Mouse (Mus musculus) heart, postnatal 0 days (tissue): ENCODE results near the gene Ankrd60. TPM values are rescaled to one million over a fixed set of nuclear protein-coding genes. Genes with fewer than 3 reads are reported as not detected.

Experiments
- ATAC-seq: fragments of 200-750 bp; cut with Nextera tagmentation; 2 replicates; pipeline ENCODE4 v1.8.0; 2017; ENCODE audit warnings: low read depth, moderate number of reproducible peaks, moderate library complexity; ENCODE audit not compliant: insufficient read depth
- DNase-seq: peaks from one replicate; pipeline ENCODE4 v3.0.0-alpha.2; 2016; ENCODE audit warnings: low spot score
- H3K27ac ChIP-seq: fragments of 300-500 bp; sonication (generic); 2 replicates; pipeline ENCODE4 v1.5.1; 2014; ENCODE audit warnings: low read depth, mild to moderate bottlenecking
- H3K27me3 ChIP-seq: fragments of 300-500 bp; sonication (generic); 2 replicates; pipeline ENCODE4 v1.6.1; 2014; ENCODE audit warnings: low read length, mixed read lengths; ENCODE audit not compliant: control insufficient read depth, insufficient read depth
- H3K36me3 ChIP-seq: fragments of 300-500 bp; sonication (generic); replicated peaks from 2 replicates; pipeline ENCODE4 v1.6.1; 2014; ENCODE audit warnings: low read length, mixed read lengths; ENCODE audit not compliant: control insufficient read depth, insufficient read depth
- H3K4me1 ChIP-seq: fragments of 300-500 bp; sonication (generic); 2 replicates; pipeline ENCODE4 v1.6.1; 2014; ENCODE audit warnings: antibody characterized with exemption; ENCODE audit not compliant: control insufficient read depth, insufficient read depth
- H3K4me2 ChIP-seq: fragments of 300-500 bp; sonication (generic); 2 replicates; pipeline ENCODE4 v1.6.1; 2014; ENCODE audit warnings: low read depth, mild to moderate bottlenecking, low read length, moderate library complexity
- H3K4me3 ChIP-seq: fragments of 300-500 bp; sonication (generic); 2 replicates; pipeline ENCODE4 v1.5.1; 2014; ENCODE audit warnings: low read depth, low read length
- H3K9ac ChIP-seq: fragments of 300-500 bp; sonication (generic); replicated peaks from 2 replicates; pipeline ENCODE4 v1.6.1; 2014; ENCODE audit warnings: low read depth, low read length, mixed read lengths
- H3K9me3 ChIP-seq: fragments of 300-500 bp; sonication (generic); replicated peaks from 2 replicates; pipeline ENCODE4 v1.6.1; 2016; ENCODE audit warnings: low read length; ENCODE audit not compliant: control insufficient read depth
- CTCF ChIP-seq: IDR thresholded peaks from 2 replicates; pipeline ENCODE4 v1.5.1; 2016; ENCODE audit warnings: antibody characterized with exemption, control low read depth, low read depth
- EP300 ChIP-seq: IDR thresholded peaks from 2 replicates; pipeline ENCODE4 v1.6.1; 2016; ENCODE audit warnings: antibody characterized with exemption, low read depth
- WGBS: fragments of 180-500 bp; shearing (Covaris S2); extraction: QIAGEN DNeasy Blood & Tissue Kit; methylation state at CpG from one replicate; pipeline ENCODE4 v1.1.7; 2014; 5-methylcytosine and 5-hydroxymethylcytosine counted together
- polyA plus RNA-seq: library from polyadenylated mRNA; unstranded; fragments of >200 nt; fragmentation: Nextera tagmentation; extraction: Ambion mirVana; gene quantifications from 2 replicates; pipeline ENCODE4 v1.2.1, GENCODE M21; 2015
- total RNA-seq: library from RNA; depleted of rRNA; stranded (reverse); fragments of >200 nt; gene quantifications from 2 replicates; pipeline ENCODE4 v1.2.3, GENCODE M21; 2014; ENCODE audit warnings: low replicate concordance

The Ankrd60 gene
- total and polyA plus RNA-seq, 2 experiments from 2014 or later: not detected

DNA sequence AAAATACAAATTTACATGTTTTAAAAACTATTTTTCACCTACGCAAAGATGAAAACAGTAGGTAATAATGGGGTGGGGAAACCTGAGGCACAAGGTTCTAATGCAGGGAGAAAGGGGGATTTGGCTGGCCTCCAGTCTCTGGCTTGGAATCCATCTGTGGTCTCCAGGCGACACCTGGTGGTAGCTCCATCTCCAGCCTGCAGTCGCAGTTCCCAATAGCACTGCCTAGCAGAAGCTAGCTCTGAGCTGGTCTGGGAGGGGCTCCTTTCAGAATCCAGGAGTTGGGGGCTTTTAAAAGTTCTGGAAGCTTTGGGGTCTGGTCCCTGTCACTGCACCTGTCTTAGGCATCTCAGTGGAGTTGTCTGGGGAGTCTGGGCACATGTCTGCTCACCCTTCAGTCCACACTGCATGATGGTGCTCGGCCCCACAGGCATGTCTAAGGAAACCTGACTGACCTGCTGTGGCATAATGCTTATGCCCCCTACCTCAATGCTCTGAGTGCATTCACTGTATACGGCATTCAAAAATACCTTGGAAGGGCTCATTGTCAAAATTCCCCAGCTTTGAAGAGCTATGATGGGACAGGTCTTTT, 16.2 kb downstream of the Ankrd60 start:
- no peak for DNase-seq
- Histone ChIP-seq H3K4me2 (no peak overlapping the region), H3K4me3 (no peak overlapping the region), H3K9ac (no peak overlapping the region), H3K36me3 (no peaks in the 10 kb centered on the region), H3K27me3 (no peaks in the 10 kb centered on the region), H3K9me3 (no peaks in the 10 kb centered on the region), H3K27ac (no peak overlapping the region), H3K4me1 (no peaks in the 10 kb centered on the region)
- TF ChIP-seq CTCF (peak; percentile 86), EP300 (no peak)
- ATAC-seq: peak; percentile 40; the same call in 1 of the 2 replicates
- WGBS: 34% methylated on average over 5 of the region's 5 CpGs

DNA sequence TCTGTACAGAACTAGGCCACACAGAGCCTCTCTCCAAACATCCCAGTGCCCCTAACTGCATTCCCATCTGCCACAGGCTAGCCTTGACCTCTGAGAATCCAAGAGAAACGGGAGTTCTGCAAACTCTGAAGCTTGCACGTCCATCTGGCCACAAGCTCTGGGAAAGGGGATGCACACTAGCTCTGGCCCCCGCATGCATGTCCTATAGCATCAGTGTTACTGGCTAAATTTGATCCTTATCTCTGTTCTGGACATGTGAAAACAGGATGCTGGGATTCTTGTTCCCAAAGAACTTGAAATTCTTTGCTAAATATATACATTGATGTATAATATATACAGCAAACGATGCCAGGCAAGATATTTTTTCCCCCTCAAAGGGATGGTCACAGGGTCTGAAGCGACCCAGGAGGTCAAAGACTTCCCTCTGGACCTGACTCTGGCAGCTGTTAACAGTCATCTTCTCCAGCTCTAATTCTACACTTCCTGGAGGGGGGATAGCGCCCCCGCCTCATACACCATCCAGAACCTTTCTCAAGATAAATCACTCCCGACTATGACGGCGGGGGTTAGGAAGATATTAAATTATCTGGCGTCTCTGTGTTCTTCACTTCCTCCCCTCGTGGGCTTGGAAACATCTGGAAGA, 19.3 kb downstream of the Ankrd60 start:
- Histone ChIP-seq H3K27ac (no peak overlapping the region), H3K27me3 (peaks cover 3% of the 10 kb centered on the region; the same call in 1 of the 2 replicates), H3K4me2 (no peak overlapping the region), H3K4me3 (no peak overlapping the region), H3K4me1 (no peaks in the 10 kb centered on the region), H3K36me3 (no peaks in the 10 kb centered on the region), H3K9ac (no peak overlapping the region), H3K9me3 (no peaks in the 10 kb centered on the region)
- ATAC-seq (0 out of 2 replicates have a peak, but pooled peaks have one; percentile 32), DNase-seq (no peak)
- 54% methylated on average over 12 of the region's 12 CpGs for WGBS
- TF ChIP-seq CTCF: no peak
- no peak for TF ChIP-seq EP300

DNA sequence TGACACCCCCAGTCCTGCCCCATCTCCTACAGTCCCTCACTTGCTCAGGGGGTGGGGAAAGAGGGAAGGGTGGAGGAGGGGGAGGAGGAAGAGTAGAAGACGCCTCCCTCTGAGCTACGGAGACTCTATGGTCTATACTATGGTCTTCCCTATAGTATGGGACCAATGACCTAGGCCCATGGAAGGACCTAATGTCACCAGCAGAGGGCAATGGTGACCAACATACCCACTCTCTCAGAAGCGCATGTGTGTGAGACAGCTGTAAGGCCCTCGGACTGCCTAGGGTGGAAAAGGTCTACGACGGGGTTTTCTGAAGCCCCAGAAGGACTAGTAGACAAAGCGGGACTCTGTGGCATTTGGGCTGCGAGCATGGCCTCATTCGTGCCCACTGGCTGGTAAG, 24.3 kb downstream of the Ankrd60 start:
- no peak overlapping the region for H3K4me3 ChIP-seq
- H3K4me1 ChIP-seq: no peaks in the 10 kb centered on the region
- no peak overlapping the region for H3K9ac ChIP-seq
- no peaks in the 10 kb centered on the region for H3K9me3 ChIP-seq
- peak; percentile 56 for TF ChIP-seq CTCF
- no peak for TF ChIP-seq EP300
- peaks cover 3% of the 10 kb centered on the region; the same call in 1 of the 2 replicates for H3K27me3 ChIP-seq
- 43% methylated on average over 9 of the region's 9 CpGs for WGBS
- ATAC-seq: 0 out of 2 replicates have a peak, but pooled peaks have one; percentile 27
- DNase-seq: no peak
- no peak overlapping the region for H3K4me2 ChIP-seq
- no peaks in the 10 kb centered on the region for H3K36me3 ChIP-seq
- no peak overlapping the region for H3K27ac ChIP-seq

DNA sequence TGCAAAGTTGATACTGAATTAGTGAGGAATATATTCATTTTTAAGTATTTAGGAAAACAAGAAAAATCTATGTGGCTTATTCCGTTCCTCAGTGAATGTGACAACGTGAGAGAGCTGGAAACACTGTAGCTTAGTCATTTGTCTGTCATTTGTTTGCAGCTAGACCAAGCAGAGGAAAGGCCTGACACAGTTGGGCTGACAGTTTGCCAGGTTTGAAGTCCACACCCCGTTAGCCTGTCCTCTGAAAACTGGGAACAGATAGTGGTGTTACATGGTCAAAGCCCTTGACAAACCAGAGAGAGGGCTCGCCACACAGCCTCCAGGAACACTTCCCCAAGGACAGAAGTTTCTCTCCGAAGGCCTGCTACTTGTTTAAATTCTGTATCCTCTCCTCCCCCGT, 27.5 kb downstream of the Ankrd60 start:
- no peak for DNase-seq
- no peak overlapping the region for H3K27ac ChIP-seq
- 47% methylated on average over 6 of the region's 6 CpGs for WGBS

DNA sequence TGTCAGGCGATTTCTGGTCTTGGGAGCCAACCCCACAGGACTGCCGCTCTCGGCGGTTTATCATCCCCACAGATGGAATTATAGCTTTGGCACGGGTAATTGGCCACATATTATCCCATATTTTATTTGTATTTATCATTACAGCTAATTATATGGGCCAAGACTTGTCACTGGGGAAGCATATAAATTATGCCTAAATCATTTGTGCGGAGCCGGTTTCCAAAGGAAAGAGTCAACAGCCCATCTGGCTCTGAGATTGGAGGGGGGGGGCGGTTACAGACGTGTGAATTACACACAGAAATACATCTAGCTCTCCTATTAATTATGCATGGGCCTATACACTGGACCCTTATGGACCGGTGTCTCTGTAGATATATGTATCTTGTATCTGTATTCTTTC, 28.9 kb downstream of the Ankrd60 start:
- Histone ChIP-seq H3K9ac (no peak overlapping the region), H3K27ac (no peak overlapping the region), H3K9me3 (no peaks in the 10 kb centered on the region), H3K4me3 (no peak overlapping the region), H3K4me2 (no peak overlapping the region), H3K27me3 (no peaks in the 10 kb centered on the region; the same call in 1 of the 2 replicates), H3K4me1 (no peaks in the 10 kb centered on the region), H3K36me3 (no peaks in the 10 kb centered on the region)
- WGBS: 92% methylated on average over 10 of the region's 10 CpGs
- DNase-seq: no peak
- no peak for TF ChIP-seq CTCF
- TF ChIP-seq EP300: no peak
- no peak for ATAC-seq

More for the DNA sequence above, 27.5 kb downstream of the Ankrd60 start:
- Histone ChIP-seq H3K4me2 (no peak overlapping the region), H3K4me1 (no peaks in the 10 kb centered on the region), H3K27me3 (peaks cover 3% of the 10 kb centered on the region; the same call in 1 of the 2 replicates), H3K4me3 (no peak overlapping the region), H3K36me3 (no peaks in the 10 kb centered on the region), H3K9ac (no peak overlapping the region), H3K9me3 (no peaks in the 10 kb centered on the region)
- no peak for ATAC-seq
- TF ChIP-seq EP300: no peak
- TF ChIP-seq CTCF: no peak
